ENCODE assay signal across 18 mouse cellular contexts in the genomic region with DNA sequence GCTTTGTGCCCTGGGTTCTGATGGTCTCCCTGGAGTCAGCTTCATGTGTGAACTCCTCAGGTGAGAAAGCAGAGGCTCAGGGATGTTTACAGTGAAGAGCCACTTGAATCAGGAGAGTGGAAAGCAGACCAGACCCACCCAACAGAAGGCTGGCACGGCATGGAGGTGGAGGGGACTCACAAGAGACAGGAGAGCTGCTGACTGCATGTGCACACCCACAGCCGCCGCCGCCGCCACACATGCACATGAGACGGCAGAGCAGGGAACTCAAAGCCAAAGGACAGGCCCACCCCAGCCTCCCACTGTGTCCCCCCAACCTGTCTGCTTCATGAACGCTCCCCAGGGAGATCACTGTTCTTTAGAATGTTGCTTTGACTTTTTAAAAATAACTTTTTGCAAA. TPM values are rescaled to one million over a fixed set of nuclear protein-coding genes. Genes with fewer than 3 reads are reported as not detected.
A peak's percentile ranks its signal among the peaks of the same experiment; 100 is the strongest.
DNase-seq lines count a peak whose midpoint lies in the region; ATAC-seq and TF ChIP-seq lines count a peak whose summit lies in the region.
"Had no signal": no experiment of that assay in that cellular context is flagged by ENCODE, and none has a peak within 500 bp of the region (broad histone marks: within the 10 kb centered on the region; RNA-seq: fewer than 3 reads in every experiment).

No protein-coding gene starts in this region.

- WGBS in heart, embryonic 12.5 days = 86% methylated on average over 7 of the region's 7 CpGs
- 77% methylated on average over 7 of the region's 7 CpGs for WGBS in forebrain, postnatal 0 days

- peak overlapping the region; percentile 92 for H3K27ac ChIP-seq in heart, embryonic 12.5 days (ENCODE audit: poor library complexity, severe bottlenecking)
- H3K27ac ChIP-seq in forebrain, postnatal 0 days (ENCODE audit: low read depth, low read length) = no peak overlapping the region
- H3K27ac ChIP-seq: embryonic facial prominence, embryonic 12.5 days; hindbrain, embryonic 14.5 days; intestine, embryonic 15.5 days had no signal

- peak overlapping the region; percentile 17; the same call in 1 of the 2 replicates for H3K9ac ChIP-seq in heart, embryonic 12.5 days
- no peak overlapping the region for H3K9ac ChIP-seq in forebrain, postnatal 0 days
- H3K9ac ChIP-seq: embryonic facial prominence, embryonic 12.5 days; intestine, embryonic 15.5 days; liver, postnatal 0 days had no signal

- intact Hi-C loops in heart, postnatal 25 days (cut with DNase I) = no loop called here
- intact Hi-C loops in left cerebral cortex, postnatal 10 days (cut with DNase I) = no loop called here
- intact Hi-C loops in left cerebral cortex, postnatal 25 days (cut with DNase I) = no loop called here

- no peak for ATAC-seq in heart, embryonic 12.5 days (ENCODE audit: insufficient number of reproducible peaks, low FRiP score)
- ATAC-seq in forebrain, postnatal 0 days = no peak
- ATAC-seq: activated CD4-positive, CD25-positive, alpha-beta regulatory T cell, adult 4 months; forebrain, embryonic 16.5 days; intestine, embryonic 15.5 days; liver, postnatal 0 days; Patski had no signal

- H3K9me3 ChIP-seq in heart, embryonic 12.5 days (replicated peaks) = peaks cover 3% of the 10 kb centered on the region; the same call in 1 of the 2 replicates
- no peaks in the 10 kb centered on the region for H3K9me3 ChIP-seq in forebrain, postnatal 0 days (ENCODE audit: low read length)
- H3K9me3 ChIP-seq: embryonic facial prominence, embryonic 12.5 days; intestine, embryonic 15.5 days had no signal

- peaks cover 38% of the 10 kb centered on the region for H3K4me1 ChIP-seq in heart, embryonic 12.5 days (replicated peaks)
- H3K4me1 ChIP-seq in forebrain, postnatal 0 days (ENCODE audit: insufficient read depth) = no peaks in the 10 kb centered on the region
- H3K4me1 ChIP-seq: embryonic facial prominence, embryonic 12.5 days; intestine, embryonic 15.5 days had no signal

- H3K36me3 ChIP-seq in heart, embryonic 12.5 days = peaks cover 28% of the 10 kb centered on the region
- peaks cover 12% of the 10 kb centered on the region; the same call in 1 of the 2 replicates for H3K36me3 ChIP-seq in forebrain, postnatal 0 days (ENCODE audit: insufficient read depth)
- H3K36me3 ChIP-seq: embryonic facial prominence, embryonic 12.5 days; intestine, embryonic 15.5 days had no signal

- H3K4me3 ChIP-seq in heart, embryonic 12.5 days = no peak overlapping the region
- no peak overlapping the region for H3K4me3 ChIP-seq in forebrain, postnatal 0 days (ENCODE audit: low read depth, low read length)
- H3K4me3 ChIP-seq: embryonic facial prominence, embryonic 12.5 days; intestine, embryonic 15.5 days had no signal

- no peak for DNase-seq in heart, postnatal 25 days (ENCODE audit: low spot score)
- peak; percentile 48 to 72 for DNase-seq in left cerebral cortex, adult 18-20 months (ENCODE audit: low spot score in 2 of 2)
- no peak for DNase-seq in left cerebral cortex, postnatal 10 days (ENCODE audit: extremely low spot score in 1 of 2, low spot score in 2 of 2)
- DNase-seq in brain, adult 2 months (ENCODE audit: low read depth, low spot score) = peak; percentile 63
- DNase-seq in left cerebral cortex, postnatal 25 days (ENCODE audit: low spot score in 2 of 2) = peak; percentile 53 to 79
- no peak for DNase-seq in forebrain, postnatal 0 days
- DNase-seq: adrenal gland, postnatal 14 days; cerebellum, adult 18-20 months; gastrocnemius, postnatal 36 days; liver; liver, postnatal 0 days had no signal

- no peak overlapping the region for H3K4me2 ChIP-seq in heart, embryonic 12.5 days
- H3K4me2 ChIP-seq in forebrain, postnatal 0 days (ENCODE audit: low read depth) = no peak overlapping the region
- H3K4me2 ChIP-seq: embryonic facial prominence, embryonic 12.5 days; hindbrain, embryonic 14.5 days; intestine, embryonic 15.5 days had no signal

- H3K27me3 ChIP-seq in heart, embryonic 12.5 days (replicated peaks) = no peaks in the 10 kb centered on the region
- no peaks in the 10 kb centered on the region for H3K27me3 ChIP-seq in forebrain, postnatal 0 days (ENCODE audit: insufficient read depth, low read length)
- H3K27me3 ChIP-seq: embryonic facial prominence, embryonic 12.5 days; intestine, embryonic 15.5 days had no signal

- no peak for TF ChIP-seq CTCF in forebrain, postnatal 0 days (IDR thresholded peaks at IDR 0.05; ENCODE audit: low read depth)

RNA-seq across cellular contexts. Expression of a gene that starts 8.8 kb away (rescaled TPM):
- polyA plus RNA-seq in heart, embryonic 12.5 days (2016; fragmentation: Nextera tagmentation; extraction: Ambion mirVana) = 11.4 and 13.6 TPM in 2 replicates
- 10 to 100 TPM; 31.8 to 33.7 TPM for total RNA-seq in heart, postnatal 25 days (2021)
- total RNA-seq in left cerebral cortex, adult 18-20 months (2021) = 10 to 100 TPM; 27.1 to 32.4 TPM
- 10 to 100 TPM; 18.7 to 22.9 TPM for total RNA-seq in left cerebral cortex, postnatal 10 days (2021)
- total RNA-seq in left cerebral cortex, postnatal 25 days (2021) = 10 to 100 TPM; 27.6 to 28.0 TPM
- 21.5 and 28.6 TPM in 2 replicates for total RNA-seq in forebrain, postnatal 0 days (2014; rRNA removed)
- polyA plus RNA-seq in forebrain, postnatal 0 days (2015; fragmentation: Nextera tagmentation; extraction: Ambion mirVana) = 23.4 and 24.0 TPM in 2 replicates
- polyA plus RNA-seq: activated CD4-positive, CD25-positive, alpha-beta regulatory T cell, adult 4 months had no signal

RNA-seq across cellular contexts. Expression of a gene that starts 19.5 kb away (rescaled TPM):
- 48.1 and 50.7 TPM in 2 replicates for polyA plus RNA-seq in heart, embryonic 12.5 days (2016; fragmentation: Nextera tagmentation; extraction: Ambion mirVana)
- 10 to 100 TPM; 20.0 TPM for total RNA-seq in heart, postnatal 25 days (2021)
- total RNA-seq in left cerebral cortex, adult 18-20 months (2021) = 1 to 10 TPM; 6.2 to 9.6 TPM
- 1 to 10 TPM; 1.2 to 2.3 TPM for total RNA-seq in left cerebral cortex, postnatal 10 days (2021)
- total RNA-seq in left cerebral cortex, postnatal 25 days (2021) = 1 to 10 TPM; 4.2 to 6.6 TPM
- total RNA-seq in forebrain, postnatal 0 days (2014; rRNA removed) = 0.38 and 0.62 TPM in 2 replicates
- polyA plus RNA-seq in forebrain, postnatal 0 days (2015; fragmentation: Nextera tagmentation; extraction: Ambion mirVana) = 0.38 and 0.39 TPM in 2 replicates

RNA-seq across cellular contexts. Expression of a gene that starts 46.8 kb away (rescaled TPM):
- 54.7 and 66.5 TPM in 2 replicates for polyA plus RNA-seq in heart, embryonic 12.5 days (2016; fragmentation: Nextera tagmentation; extraction: Ambion mirVana)
- total RNA-seq in heart, postnatal 25 days (2021) = 10 to 100 TPM; 79.0 to 89.8 TPM
- total RNA-seq in left cerebral cortex, adult 18-20 months (2021) = 100 to 1,000 TPM; 259 to 266 TPM
- 100 to 1,000 TPM; 274 to 285 TPM for total RNA-seq in left cerebral cortex, postnatal 10 days (2021)
- 100 to 1,000 TPM; 240 TPM for total RNA-seq in left cerebral cortex, postnatal 25 days (2021)
- total RNA-seq in forebrain, postnatal 0 days (2014; rRNA removed) = 92.1 and 131 TPM in 2 replicates
- polyA plus RNA-seq in forebrain, postnatal 0 days (2015; fragmentation: Nextera tagmentation; extraction: Ambion mirVana) = 40.7 and 60.4 TPM in 2 replicates

Comparison
In these comparisons a context has a peak if more than half of its experiments do, and no peak if none do; other contexts are left out.
1. DNase-seq: peak in left cerebral cortex, adult 18-20 months (2 of 2), brain, adult 2 months (single experiment) and left cerebral cortex, postnatal 25 days (2 of 2); none in heart, postnatal 25 days (single experiment), left cerebral cortex, postnatal 10 days (0 of 2) and forebrain, postnatal 0 days (single experiment).